Mouse (Mus musculus) T-cell, adult 2 months (primary cell): ENCODE results near the gene Gpa33.

Experiments used
- DNase-seq: peaks from one replicate; pipeline ENCODE4 v3.0.0; 2022; ENCODE audit warnings: low spot score

Gpa33 gene

DNA sequence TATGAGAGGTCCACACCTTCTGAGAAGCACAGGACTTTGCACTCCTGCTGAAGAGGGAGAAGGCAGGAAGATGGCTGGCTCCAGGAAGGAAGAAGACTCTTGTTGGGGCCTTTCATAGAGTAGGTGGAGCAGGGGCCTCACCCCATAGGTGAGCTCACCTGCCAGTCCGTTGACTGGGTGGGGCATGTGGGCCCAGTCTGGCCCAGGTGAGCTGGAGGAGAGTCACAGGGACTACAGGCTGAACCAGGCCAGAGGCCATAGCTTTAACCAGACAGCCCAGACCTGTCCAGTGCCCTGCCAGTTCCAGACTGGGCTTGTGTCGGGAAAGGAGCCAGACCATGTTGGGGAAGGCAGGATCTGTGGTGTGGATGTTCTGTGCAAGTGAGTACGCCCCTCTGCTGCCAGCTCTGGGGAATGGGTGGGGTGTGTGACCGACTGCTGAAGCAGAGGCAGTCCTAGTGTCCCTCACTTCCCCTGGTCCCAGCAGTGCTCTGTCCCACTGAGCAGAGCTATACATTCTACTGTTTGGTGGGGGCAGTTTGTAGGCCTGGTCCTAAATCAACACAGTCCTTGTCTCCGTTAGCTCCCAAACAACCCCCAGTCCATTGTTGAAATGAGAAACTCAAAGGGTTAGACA lies at the start of gene Gpa33:
Gene Gpa33 (plus strand): TSS at position 15 of the 637 bp plus-strand sequence.
- DNase-seq: no peak

DNA sequence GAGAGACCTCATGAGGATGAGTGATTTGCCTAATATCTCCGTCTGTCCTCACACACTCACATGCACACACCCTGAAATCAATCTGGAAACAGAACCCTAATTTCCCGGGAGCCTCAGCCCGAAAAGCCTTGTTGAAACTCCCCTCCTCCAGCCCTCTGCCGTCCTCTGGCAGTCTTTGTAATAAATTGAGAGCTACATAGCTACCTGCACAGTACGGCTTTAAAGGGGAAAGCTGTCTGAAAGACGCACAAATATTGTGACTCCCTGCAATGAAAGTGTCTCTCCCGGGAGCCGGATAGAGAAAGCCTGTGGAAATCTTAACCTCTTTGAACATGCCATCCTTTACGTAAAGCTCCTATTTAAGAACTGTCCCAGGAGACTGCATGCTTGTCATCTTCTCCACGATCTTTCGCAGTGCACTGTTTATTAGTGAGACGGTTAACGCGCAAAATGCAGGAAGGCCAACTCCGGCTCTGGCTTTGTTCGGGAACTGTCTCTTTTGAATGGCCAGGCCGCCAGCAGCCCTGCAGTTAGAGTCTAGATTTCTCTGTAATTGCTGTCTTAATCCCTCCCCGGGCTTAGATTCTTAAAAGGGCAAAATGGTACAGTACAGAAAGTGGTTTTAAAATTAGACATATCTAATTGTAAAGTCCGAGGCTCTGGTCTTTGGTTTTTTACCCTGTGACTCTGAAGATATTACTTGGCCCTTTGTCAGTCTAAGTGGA lies 41.4 kb upstream of the Gpa33 start:
- no peak for DNase-seq

DNA sequence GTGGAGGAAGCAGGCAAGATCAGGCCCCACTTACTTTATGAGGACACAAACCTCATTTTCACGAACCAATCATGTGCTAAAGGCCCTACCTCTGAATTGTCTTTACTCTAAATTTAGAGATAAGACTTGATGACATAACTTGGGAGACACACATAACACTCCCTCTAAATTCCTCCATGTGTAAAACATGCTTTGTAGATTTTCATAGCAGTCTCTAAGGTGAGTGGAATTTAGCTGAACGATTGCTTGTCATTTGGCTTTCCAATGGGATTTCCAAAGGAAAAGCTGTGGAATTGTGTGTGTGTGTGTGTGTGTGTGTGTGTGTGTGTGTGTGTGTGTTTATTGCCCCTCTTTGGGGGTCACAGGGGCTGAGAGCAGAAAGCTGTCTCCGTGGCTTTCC lies 40.7 kb upstream of the Gpa33 start:
- no peak for DNase-seq

DNA sequence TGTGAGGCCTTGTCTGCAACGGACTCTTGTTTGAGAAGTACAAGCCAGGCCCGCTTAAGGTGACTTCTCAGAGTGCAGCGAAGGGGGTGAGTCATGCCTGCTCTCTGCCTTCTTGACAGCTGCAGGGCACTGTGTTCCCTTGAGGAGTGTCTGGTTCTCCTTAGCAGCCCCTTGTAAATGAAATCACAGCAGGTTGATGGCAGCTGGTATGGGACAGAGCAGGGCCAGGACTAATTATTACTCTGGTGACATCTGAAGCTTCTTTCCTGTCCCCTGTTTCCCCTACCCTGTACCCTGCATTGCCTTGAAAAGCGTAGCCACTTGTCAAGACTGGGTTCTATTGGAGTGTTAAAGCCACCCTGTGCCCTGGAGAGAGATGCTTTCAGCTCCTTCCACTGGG lies 40.3 kb upstream of the Gpa33 start:
- no peak for DNase-seq

DNA sequence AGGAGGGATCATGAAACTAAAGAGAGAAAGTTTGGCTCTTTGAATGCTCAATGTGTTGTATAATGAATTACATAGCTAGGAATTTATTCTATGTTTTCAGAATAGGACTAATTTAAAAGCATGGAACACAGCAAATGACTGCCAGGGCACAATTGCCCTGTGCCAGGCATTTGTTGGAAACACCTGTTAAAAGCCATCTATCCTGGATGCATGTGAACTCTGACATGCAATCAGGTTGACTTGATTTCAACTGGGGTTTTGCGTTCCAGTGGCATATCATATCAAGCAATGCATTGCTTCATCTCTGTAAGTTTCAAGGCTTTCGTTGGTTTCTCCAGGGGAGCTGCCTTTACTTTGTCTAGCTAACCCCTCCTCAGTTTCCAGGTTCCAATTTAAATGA lies 39.7 kb upstream of the Gpa33 start:
- DNase-seq: no peak

DNA sequence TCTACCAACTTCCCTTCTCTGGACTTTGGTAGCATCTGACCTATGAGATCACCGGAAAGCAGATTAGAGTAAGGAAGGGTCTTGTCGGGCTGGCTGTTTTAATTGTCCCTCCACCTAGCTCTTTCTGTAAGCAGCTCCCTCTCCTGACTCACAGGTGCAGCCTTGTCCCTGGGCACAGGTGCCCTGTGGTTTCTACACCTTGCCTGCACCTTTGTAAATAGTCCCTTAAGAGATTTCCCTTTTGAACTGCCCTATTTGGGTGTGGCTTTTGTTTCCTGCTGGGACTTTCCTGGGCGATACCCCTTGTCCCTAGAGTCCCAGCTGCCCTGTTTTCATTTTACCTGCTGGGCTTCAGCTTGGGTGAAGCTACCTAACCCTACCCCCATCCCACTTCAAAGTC lies 35.6 kb upstream of the Gpa33 start:
- DNase-seq: no peak

DNA sequence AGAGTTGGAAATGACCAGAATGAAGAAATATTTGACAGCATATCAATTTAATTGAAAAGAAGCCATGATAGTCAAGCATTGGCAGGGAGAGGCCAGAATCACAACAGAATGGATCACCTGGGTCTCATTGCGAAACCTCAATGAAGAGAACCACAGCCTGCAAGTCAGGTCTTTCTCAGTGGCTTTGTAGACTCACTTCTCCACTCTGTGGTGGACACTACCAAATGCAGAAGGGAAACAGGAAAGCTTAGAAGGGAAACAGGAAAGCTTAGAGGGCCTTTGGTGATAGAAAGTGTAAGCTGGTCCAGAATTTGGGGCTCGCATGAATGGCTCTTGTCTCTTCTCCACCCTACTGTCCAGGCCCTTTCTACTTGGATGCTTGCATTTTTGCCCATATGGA lies 31.9 kb upstream of the Gpa33 start:
- DNase-seq: no peak

DNA sequence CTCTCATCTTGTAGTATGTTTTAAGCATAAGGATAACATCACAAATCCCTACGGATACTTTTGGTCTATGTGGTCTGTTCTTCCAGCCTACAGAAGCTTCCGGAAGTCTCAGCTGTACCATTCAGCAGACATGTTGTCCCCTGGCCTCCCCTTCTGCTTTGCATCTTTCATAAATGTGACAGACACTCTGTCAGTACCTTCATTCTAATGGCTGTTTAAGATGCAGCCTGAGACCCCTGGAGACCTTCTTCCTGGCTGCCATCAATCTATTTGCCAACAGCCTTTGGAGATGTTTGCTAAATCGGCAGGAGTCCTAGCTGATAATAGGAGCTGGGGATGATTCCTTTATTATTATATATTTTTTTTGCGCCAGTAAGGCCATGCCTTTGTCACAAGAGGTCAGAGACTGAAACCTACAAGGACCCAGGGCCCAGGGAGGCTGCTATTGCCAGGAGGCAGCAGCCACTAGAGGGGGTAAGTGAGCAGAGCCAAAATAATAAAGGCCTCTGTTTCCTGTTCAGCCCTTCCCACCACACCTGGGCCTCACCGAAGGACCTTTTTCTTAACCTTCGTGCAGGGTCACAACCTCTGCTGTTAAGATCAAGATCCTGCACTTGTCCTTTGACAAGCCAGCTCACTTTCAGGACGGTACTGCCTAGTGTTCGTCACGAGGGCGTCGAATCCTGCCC lies 27.0 kb upstream of the Gpa33 start:
- peak; percentile 58 for DNase-seq

DNA sequence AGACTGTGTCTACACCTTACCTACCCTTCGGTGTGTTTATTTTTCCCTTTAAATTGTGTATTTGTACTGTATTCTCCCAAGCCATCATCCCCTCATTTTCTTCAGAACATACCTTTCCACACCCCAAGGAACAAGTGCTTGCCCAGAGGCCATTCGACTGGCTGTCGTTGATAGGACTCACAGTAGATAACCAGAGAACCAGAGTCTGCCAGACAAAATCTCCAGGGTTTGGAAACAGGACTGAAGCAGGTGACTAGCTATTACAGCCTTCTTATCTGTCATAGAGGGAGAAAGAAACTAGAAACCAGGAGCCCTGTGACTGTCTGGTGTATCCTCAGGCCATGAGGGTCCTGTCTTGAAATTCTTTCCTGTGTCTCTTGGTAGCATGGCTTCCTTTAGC lies 25.2 kb upstream of the Gpa33 start:
- no peak for DNase-seq

DNA sequence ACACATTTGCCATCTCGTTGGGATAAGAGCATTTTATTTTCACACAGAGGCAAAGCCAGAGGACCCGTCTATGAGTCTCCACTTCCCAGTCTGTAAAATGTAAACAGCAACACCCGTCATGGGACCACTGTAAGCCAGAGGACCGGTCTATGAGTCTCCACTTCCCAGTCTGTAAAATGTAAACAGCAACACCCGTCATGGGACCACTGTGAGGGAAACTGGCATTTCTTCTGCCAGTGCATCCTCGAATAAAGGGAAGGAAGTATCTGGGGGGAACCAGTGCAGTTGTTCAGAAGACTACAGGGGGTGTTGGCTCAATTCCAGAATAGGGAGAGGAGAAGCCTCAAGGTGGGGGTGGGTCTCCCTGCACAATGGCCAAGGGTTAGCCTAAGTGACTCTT lies 24.6 kb upstream of the Gpa33 start:
- DNase-seq: no peak

DNA sequence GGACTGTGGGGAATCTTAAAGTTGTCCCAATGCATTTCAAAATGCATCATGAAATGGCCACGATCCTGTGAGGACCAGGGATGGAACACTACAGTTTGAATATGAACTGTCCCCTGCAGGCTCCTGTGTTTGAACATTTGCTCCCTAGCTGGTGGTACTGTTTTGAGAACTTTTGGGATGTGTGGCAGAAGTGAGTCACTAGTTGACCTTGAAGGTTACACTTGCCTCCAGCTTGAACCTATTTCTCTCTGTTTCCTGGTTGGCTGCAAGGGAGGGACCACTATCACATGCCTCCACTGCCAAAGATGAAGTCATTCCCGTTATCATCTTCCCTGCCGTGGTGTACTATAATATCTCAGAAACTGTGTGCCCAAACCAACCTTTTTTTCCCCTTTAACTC lies 15.1 kb upstream of the Gpa33 start:
- DNase-seq: no peak

DNA sequence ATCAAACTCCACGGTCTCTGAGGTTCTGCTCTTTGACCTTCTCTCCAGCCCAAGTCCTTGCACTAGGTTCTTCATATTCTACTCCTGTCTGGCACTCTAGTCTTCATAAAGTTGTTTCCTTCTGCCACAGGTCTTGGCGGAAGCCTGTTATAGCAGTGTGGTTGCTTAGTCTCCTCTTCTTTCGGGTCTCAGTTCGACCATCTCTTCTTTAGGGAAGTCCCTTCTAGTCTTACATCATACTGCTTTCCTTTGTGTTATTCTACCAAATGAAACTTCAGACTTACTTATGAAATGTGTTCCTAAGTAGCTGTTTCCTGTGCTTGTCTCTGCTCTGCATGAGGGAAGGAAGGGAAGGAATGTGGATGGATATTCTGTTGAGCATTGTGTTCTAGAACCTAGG lies 14.3 kb upstream of the Gpa33 start:
- no peak for DNase-seq

DNA sequence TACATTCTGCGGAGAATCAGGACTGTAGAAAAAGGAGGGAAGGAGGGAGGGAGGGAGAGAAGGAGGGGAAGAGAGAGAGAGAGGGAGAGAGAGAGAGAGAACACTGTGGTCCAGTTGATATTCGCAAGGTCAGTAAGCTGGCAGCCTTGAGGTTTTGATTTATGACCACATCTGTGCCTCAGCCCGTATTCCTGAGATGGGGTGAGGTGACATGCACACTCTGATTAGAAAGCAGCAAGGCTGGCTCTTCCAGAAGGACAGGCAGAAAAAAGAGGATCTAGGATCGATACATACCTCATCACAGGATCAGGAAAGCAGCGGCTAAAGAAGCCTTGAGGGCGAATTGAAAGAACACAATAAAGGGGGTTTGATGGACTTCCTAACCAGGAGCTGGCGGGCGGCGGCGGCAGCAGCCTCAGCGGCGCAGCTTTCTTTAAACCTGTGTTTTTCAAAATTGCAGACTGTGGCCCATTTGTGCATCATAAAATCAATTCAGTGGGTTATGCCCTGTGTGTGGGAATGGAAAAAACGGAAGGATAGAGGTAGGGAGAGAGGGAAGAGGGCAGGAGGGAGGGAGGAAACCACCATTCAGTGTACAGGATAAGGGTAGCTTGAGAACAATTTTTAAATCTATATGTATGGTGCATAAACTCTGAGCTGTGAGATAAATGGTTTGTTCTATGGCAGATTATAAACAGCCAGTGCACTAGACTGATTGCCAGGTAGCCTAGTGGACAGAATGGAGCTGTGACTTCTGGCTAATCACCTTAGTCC lies 12.0 kb upstream of the Gpa33 start:
- no peak for DNase-seq

DNA sequence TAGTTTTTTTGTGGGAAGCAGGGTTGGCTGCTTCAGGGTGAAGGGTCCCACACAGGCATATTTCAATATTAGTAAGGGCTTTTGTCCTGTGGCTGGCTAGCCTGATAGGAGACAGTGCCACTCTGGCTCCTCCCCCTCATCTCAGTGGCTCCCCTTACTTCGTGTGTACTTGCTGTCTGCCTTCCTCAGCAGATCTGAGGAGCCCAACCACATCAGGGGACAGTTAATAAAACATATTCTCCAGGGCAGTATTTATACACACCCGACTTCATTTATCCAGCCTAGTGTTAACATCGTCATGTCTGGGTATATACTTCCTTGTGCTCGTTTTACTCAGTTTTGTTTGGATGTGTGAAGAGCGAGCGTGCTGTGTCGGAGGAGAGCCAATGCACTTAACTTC lies 7.9 kb upstream of the Gpa33 start:
- no peak for DNase-seq

DNA sequence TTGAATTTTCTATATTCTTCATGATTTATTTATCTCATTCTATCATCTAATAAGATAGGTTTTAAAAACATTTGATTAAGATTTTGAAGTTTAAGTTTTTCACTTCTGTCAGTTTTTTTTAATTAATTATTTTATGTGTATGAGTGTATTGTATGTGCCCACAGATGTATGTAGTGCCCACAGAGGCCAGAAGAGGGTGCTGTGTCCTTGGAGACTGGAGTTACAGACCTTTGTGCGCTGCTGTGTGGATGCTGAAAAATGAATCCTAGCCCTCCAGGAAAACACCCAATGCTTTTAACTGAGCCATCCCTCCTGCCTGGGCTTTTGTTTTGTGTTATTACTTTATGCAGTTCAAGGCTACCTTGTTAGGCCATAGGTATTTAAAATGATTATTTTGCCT lies 7.0 kb upstream of the Gpa33 start:
- DNase-seq: no peak

DNA sequence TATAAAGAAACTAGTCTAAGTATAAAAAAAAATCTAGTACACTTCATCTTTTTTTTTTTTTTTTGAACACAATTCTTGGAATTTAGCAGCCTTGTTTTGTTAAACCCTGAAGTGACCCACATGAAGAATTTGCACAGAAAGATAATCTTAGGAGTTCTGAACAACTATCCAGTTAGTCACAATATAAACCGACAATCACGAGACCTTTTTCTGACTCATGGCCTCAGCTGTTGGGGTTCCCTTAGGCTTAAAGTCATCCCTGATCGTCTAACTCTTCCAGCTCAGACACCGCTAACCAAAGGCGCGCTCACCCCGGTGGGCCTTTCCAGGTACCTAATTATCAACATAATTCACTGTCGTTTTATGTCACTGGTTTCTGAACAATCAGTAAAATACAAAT lies 6.3 kb upstream of the Gpa33 start:
- no peak for DNase-seq

DNA sequence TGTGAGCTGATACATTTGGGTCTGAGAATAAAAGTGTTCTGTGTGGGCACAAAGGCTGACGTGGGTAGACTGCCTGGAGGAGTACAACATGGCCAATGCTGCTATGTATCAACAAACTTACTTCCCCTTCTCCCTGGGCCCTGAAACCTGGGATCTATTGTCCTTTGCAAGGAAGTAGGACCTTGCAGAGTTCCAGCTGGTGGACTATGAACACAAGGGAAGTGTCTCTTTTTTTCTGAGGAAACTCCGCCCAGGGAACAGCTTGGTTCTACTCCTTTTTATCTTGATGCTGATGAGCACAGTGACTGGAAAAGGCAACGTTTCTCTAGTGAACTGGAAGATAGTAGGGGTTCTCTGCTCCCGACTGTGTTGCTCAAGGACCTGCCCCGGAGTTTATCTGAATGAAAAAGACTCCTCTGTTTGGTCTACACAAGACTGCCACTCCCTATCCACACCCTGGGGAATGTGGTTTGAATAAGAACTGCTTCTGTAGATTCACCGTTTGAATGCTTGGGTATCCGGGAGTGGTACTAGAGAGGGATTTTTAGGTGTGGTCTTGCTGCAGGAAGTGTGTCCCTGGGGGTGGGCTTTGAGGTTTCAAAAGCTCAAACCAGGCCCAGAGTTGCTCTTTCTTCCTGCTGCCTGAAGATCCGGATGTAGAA lies 5.0 kb upstream of the Gpa33 start:
- no peak for DNase-seq

DNA sequence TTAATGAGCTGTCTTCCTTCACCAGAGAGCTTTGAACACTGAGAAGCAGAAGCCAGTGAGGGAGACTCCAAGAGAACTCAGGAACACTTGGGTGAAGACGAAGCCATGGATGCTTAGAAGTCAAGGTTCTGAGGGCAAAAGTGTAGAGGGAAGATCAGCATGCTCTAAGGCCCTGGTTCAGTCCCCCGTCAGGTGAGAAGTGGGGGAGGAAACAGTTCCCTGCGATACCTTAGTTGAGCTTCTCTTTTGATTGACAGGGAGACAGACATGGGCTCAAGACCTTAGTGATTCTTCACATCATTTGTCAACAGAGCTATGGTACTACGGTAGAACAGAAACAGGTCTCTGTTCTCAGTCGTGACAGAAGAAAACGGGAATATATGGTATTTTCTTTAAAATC lies 3.7 kb upstream of the Gpa33 start:
- DNase-seq: no peak

DNA sequence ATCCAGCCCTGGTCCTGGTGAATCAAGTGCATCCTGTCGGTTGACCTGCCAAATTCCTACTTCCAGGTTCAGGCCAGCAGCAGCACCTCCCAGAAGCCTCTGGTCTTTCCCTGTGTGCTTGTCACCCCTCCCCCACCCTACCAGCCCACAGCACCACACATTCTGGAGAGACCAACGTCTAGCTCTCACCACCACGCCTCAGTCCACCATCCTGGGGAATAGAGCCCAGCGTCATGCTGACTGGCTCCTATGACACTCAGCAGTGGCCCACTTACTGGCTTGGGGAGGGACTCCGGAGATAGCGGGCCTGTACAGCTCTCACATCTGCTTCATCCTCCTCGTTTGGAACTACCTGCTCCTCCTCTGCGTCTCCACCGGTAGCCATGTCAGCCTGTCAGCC lies 3.2 kb upstream of the Gpa33 start:
- DNase-seq: no peak

DNA sequence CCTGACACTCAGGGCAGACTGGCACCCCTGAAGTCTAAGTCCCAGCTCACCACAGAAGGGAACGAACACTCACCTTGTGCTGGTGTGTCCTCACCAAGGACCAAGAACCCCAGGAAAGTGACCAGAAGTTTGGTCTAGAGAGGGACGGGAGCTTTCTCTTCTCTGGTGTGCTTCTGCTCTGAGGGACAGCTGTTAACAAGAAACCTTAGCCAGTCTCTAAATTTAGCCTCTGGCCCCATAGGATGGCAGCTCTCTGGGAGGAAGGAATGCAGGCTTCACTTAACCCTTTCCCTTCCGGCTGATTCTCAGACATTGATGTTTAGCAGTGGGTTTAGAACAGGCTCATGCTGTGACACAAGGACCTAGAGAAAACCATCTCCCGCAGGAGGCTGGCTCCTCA lies 2.3 kb upstream of the Gpa33 start, which contains the start of gene Dusp27:
Gene Dusp27 (minus strand): TSS at position 204 of the 400 bp plus-strand sequence.
- DNase-seq: no peak

DNA sequence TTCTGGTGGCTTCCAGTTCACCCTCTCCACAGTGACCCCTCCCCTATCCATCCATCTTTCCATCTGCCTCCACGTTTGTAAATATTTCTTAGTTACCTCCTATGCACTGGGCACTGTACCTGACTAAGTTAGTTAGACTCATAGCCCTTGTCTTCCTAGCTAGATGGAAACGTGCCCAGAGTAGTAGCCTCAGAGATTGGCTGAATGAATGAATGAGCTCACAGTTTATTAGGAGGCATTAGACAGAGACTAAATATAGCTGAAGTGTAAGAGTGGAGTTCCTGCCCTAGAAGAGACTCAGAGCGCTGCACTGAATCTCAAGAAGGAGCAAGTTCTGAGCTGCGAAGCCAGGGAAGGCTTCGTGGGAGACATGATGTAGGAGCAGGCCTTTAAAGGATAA lies 1.5 kb upstream of the Gpa33 start:
- DNase-seq: no peak

DNA sequence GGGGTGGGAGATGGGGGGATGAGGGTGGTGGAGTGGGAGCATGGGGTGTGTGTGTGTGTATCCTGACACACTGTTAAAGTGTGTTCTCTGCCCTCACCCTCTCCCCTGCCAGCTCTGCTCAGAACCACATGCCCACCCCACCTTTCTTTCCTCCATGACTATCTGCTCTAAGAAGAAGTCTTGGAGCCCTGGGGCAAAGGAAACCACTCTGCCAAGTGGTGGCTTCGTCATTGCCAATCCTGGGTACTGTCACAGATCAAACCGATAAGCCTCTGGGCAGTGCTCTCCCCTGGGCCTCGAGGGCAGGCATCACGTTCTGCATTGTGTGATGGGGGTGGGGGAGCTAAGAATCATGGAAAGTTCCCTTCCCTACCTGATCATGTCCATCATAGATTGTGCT lies 2.3 kb downstream of the Gpa33 start:
- no peak for DNase-seq
